In the genomic region with DNA sequence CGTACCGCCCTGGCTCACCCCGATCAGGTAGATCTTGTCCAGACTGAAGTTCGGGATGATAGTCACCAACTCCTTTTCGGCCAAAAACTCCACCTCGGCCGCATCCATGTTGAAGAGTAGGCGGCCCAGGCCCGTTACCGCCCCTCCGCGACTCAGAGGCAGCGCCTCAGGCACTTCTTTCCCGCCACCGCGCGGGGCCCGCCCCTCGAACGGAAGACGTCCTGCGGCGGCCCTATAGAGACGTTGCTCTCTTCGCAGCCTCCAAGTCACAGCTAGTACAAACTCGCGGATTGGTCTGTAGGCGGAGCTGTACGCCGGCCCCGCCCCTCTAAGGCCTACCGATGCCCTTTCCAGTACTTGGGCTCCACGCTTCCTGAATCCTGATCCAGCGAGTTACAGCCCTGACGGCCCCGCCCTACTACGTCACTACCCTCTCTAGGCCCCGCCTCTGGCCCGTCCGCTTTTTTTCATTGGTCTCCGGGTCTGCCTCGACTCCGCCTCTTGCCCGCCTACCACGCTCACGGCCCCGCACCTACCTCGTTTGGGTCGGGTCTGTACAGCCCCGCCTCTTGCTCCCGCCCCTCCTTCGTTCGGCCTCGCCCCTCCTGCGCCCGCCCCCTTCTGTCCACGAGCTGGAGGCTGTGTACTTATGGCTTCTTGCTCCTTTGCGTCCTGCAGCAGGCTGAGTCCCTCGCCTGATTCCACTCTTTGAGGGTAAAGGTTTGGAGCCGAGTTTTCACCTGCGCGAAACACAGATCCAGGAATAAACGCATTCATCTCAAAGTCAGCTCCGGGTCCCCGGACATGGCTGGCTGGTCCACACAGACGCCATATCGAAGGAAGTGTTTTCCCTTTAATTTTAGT, we compare ENCODE assay signal across 8 mouse cellular contexts. TPM values are rescaled to one million over a fixed set of nuclear protein-coding genes. Genes with fewer than 3 reads are reported as not detected.
DNase-seq lines count a peak whose midpoint lies in the region; ATAC-seq and TF ChIP-seq lines count a peak whose summit lies in the region.

A gene (minus strand): TSS at position 397 of the 864 bp plus-strand sequence.

- peak within 1 kb of the TSS; percentile 91 to 92 for H3K4me3 ChIP-seq in ES-E14 (ENCODE audit: insufficient read depth in 1 of 2, low read depth in 1 of 2, low read length in 2 of 2, poor library complexity in 1 of 2, severe bottlenecking in 1 of 2)
- H3K4me3 ChIP-seq in forebrain, embryonic 15.5 days: peak within 1 kb of the TSS; percentile 53
- peak within 1 kb of the TSS; percentile 67 for H3K4me3 ChIP-seq in lung, adult 2 months (replicated peaks; ENCODE audit: extremely low read depth, low read depth, low read length)

- H3K9ac ChIP-seq in ES-E14 (ENCODE audit: insufficient read depth, low read depth, low read length, poor library complexity, severe bottlenecking): peak within 1 kb of the TSS; percentile 92
- H3K9ac ChIP-seq in forebrain, embryonic 15.5 days (replicated peaks): peak within 1 kb of the TSS; percentile 51

- 0 out of 4 replicates have a peak, but pooled peaks cover 0 to 3% of the 10 kb centered on the region in 2 experiments for H3K4me1 ChIP-seq in ES-E14 (ENCODE audit: control insufficient read depth in 2 of 2, insufficient read depth in 2 of 2, low read length in 2 of 2, poor library complexity in 1 of 2)
- peaks cover 40% of the 10 kb centered on the region for H3K4me1 ChIP-seq in forebrain, embryonic 15.5 days
- H3K4me1 ChIP-seq in lung, adult 2 months (ENCODE audit: control insufficient read depth, insufficient read depth, low read length): no peaks in the 10 kb centered on the region

- in situ Hi-C loops in ES-E14 (cut with MboI; ENCODE audit: low sequenced_read_pairs in 2 of 2, unreplicated experiment in 2 of 2): no loop called here

- peak; percentile 54; the same call in 1 of the 2 replicates for TF ChIP-seq POLR2A in lung, adult 2 months (IDR thresholded peaks at IDR 0.05; ENCODE audit: borderline replicate concordance, extremely low read depth, low read depth, low read length)

- ATAC-seq in forebrain, embryonic 15.5 days (replicated peaks): peak; percentile 98
- peak; percentile 95 for ATAC-seq in neutrophil, adult 5-6 weeks (ENCODE audit: extremely low read depth, insufficient number of reproducible peaks, low FRiP score, poor library complexity, severe bottlenecking)

- peaks cover 17% of the 10 kb centered on the region for H3K36me3 ChIP-seq in ES-E14 (ENCODE audit: control insufficient read depth, insufficient read depth, low read length, poor library complexity, severe bottlenecking)
- H3K36me3 ChIP-seq in forebrain, embryonic 15.5 days: no peaks in the 10 kb centered on the region

- H3K4me2 ChIP-seq in forebrain, embryonic 15.5 days (replicated peaks): peak within 1 kb of the TSS; percentile 94

- no peaks in the 10 kb centered on the region for H3K27me3 ChIP-seq in forebrain, embryonic 15.5 days

- no peak for TF ChIP-seq CTCF in lung, adult 2 months (IDR thresholded peaks at IDR 0.05; ENCODE audit: insufficient read depth, low read length)

- intact Hi-C loops in heart, postnatal 25 days (cut with DNase I): no loop called here

- peak; percentile 99 for DNase-seq in ES-E14 (ENCODE audit: low read depth, low spot score)
- DNase-seq in cerebellum, adult 11-12 months: peak; percentile 100
- DNase-seq in heart, postnatal 25 days (ENCODE audit: low spot score): peak; percentile 100
- peak; percentile 100 for DNase-seq in layer of hippocampus, adult 18-20 months (ENCODE audit: low spot score in 2 of 2)
- DNase-seq in lung, adult 2 months: peak; percentile 99
- DNase-seq in thymus, adult 18-20 months: peak; percentile 99 to 100

- H3K9me3 ChIP-seq in ES-E14 (ENCODE audit: control insufficient read depth, insufficient read depth, low read depth, low read length): no peaks in the 10 kb centered on the region
- no peaks in the 10 kb centered on the region for H3K9me3 ChIP-seq in forebrain, embryonic 15.5 days

- under 1% methylated on average over 67 of the region's 67 CpGs for WGBS in forebrain, embryonic 15.5 days
- under 1% methylated on average over 67 of the region's 67 CpGs for WGBS in lung, adult 2 months

- peak within 1 kb of the TSS; percentile 48; the same call in 1 of the 2 replicates for H3K27ac ChIP-seq in ES-E14 (ENCODE audit: insufficient read depth, low read depth, low read length, poor library complexity, severe bottlenecking)
- peak within 1 kb of the TSS; percentile 41 for H3K27ac ChIP-seq in forebrain, embryonic 15.5 days (replicated peaks)

TF ChIP-seq in ES-E14, 5 proteins besides CTCF, POLR2A, EP300 and RAD21:
- TF ChIP-seq CHD2 (IDR thresholded peaks at IDR 0.05; ENCODE audit: low read depth, low read length): peak; percentile 56; the same call in 1 of the 2 replicates
- peak; percentile 67; the same call in 1 of the 2 replicates for TF ChIP-seq HCFC1 (IDR thresholded peaks at IDR 0.05; ENCODE audit: borderline replicate concordance, insufficient read depth, low read length)
- no peak for TF ChIP-seq MAFK (IDR thresholded peaks at IDR 0.05; ENCODE audit: insufficient read depth, low read depth, low read length)

RNA-seq across cellular contexts. Expression of the gene that starts here (rescaled TPM):
- total RNA-seq in ES-E14 (2012; rRNA removed): 47.0 and 56.2 TPM in 2 replicates
- 27.1 and 34.2 TPM in 2 replicates for polyA plus RNA-seq in forebrain, embryonic 15.5 days (2015; fragmentation: Nextera tagmentation; extraction: Ambion mirVana)
- total RNA-seq in heart, postnatal 25 days (2021): 1 to 10 TPM; 1.2 to 1.5 TPM
- 1 to 10 TPM; 3.5 to 4.2 TPM for total RNA-seq in layer of hippocampus, adult 18-20 months (2021)
- 4.4 and 4.5 TPM in 2 replicates for polyA plus RNA-seq in lung, adult 2 months (2012; rRNA removed)
- 0.70 and 0.86 TPM in 2 replicates for total RNA-seq in neutrophil, adult 5-6 weeks (2017)

Comparison
In these comparisons a context has a peak if more than half of its experiments do, and no peak if none do; other contexts are left out.
1. Peak in every context shown above with its lines: DNase-seq, ATAC-seq, H3K4me3 ChIP-seq and H3K27ac ChIP-seq.
2. Peak in ATAC-seq in neutrophil, adult 5-6 weeks; RNA of the gene not detected or under 1 TPM.